Mouse (Mus musculus) midbrain, embryonic 11.5 days (tissue): ENCODE data around the gene Runx2. TPM values are rescaled to one million over a fixed set of nuclear protein-coding genes. Genes with fewer than 3 reads are reported as not detected.

Source experiments
- ATAC-seq: fragments of 200-750 bp; cut with Nextera tagmentation; 2 replicates; pipeline ENCODE4 v1.8.0; 2017; ENCODE audit warnings: moderate TSS enrichment, moderate library complexity; ENCODE audit not compliant: low FRiP score
- DNase-seq: peaks from one replicate; pipeline ENCODE4 v3.0.0; 2015; ENCODE audit warnings: low spot score; ENCODE audit errors: missing footprints
- H3K27ac ChIP-seq: fragments of 300-500 bp; sonication (generic); 2 replicates; pipeline ENCODE4 v1.5.1; 2014; ENCODE audit warnings: low read depth, low read length
- H3K27me3 ChIP-seq: fragments of 300-500 bp; sonication (generic); 2 replicates; pipeline ENCODE4 v1.6.1; 2014; ENCODE audit warnings: mild to moderate bottlenecking, low read length, moderate library complexity, mixed read lengths; ENCODE audit not compliant: control insufficient read depth, insufficient read depth
- H3K36me3 ChIP-seq: fragments of 300-500 bp; sonication (generic); 2 replicates; pipeline ENCODE4 v1.6.1; 2014; ENCODE audit warnings: mild to moderate bottlenecking, low read length, moderate library complexity, mixed read lengths; ENCODE audit not compliant: control insufficient read depth, insufficient read depth
- H3K4me1 ChIP-seq: fragments of 300-500 bp; sonication (generic); 2 replicates; pipeline ENCODE4 v1.6.1; 2014; ENCODE audit warnings: low read length; ENCODE audit not compliant: control insufficient read depth, insufficient read depth
- H3K4me2 ChIP-seq: fragments of 300-500 bp; sonication (generic); 2 replicates; pipeline ENCODE4 v1.6.1; 2014; ENCODE audit warnings: mild to moderate bottlenecking, moderate library complexity
- H3K4me3 ChIP-seq: fragments of 300-500 bp; sonication (generic); 2 replicates; pipeline ENCODE4 v1.5.1; 2014; ENCODE audit warnings: low read depth, low read length
- H3K9ac ChIP-seq: fragments of 300-500 bp; sonication (generic); 2 replicates; pipeline ENCODE4 v1.6.1; 2014; ENCODE audit warnings: low read length
- H3K9me3 ChIP-seq: fragments of 300-500 bp; sonication (generic); 2 replicates; pipeline ENCODE4 v1.6.1; 2016; ENCODE audit warnings: low read length; ENCODE audit not compliant: control insufficient read depth
- WGBS: fragments of 180-500 bp; shearing (Covaris S2); extraction: QIAGEN DNeasy Blood & Tissue Kit; methylation state at CpG from one replicate; pipeline ENCODE4 v1.1.7; 2014; 5-methylcytosine and 5-hydroxymethylcytosine counted together
- polyA plus RNA-seq: library from polyadenylated mRNA; unstranded; fragments of >200 nt; fragmentation: Nextera tagmentation; extraction: Ambion mirVana; gene quantifications from 2 replicates; pipeline ENCODE4 v1.2.1, GENCODE M21; 2014

Gene Runx2
- polyA plus RNA-seq, 1 experiment from 2014 or later: 0.46 TPM

DNA sequence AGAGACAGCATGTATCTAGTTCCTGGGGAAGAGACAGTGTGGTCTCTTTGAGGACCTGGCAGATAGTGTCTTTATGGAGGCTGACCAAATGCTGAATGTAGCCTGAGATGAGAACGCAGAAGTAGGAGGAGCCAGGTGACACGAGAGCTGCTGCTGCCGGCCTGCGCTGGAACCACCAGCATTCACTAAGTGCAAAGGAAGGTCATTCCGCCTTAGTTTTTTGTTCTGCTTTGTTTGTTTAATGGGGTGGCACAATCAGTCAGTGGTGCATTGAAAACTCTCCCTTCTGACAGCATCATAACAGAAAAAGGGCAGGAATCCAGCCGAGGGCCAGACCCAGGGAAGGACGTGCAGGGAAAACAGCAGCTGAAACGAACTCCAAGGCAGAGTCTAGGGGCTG, 165.5 kb downstream of the Runx2 start:
- Histone ChIP-seq H3K9ac (no peak overlapping the region), H3K27me3 (no peaks in the 10 kb centered on the region; the same call in 1 of the 2 replicates), H3K9me3 (no peaks in the 10 kb centered on the region), H3K36me3 (no peaks in the 10 kb centered on the region), H3K4me1 (no peaks in the 10 kb centered on the region), H3K4me3 (no peak overlapping the region), H3K4me2 (no peak overlapping the region), H3K27ac (no peak overlapping the region)
- DNase-seq: no peak
- ATAC-seq: no peak
- 47% methylated on average over 8 of the region's 8 CpGs for WGBS

DNA sequence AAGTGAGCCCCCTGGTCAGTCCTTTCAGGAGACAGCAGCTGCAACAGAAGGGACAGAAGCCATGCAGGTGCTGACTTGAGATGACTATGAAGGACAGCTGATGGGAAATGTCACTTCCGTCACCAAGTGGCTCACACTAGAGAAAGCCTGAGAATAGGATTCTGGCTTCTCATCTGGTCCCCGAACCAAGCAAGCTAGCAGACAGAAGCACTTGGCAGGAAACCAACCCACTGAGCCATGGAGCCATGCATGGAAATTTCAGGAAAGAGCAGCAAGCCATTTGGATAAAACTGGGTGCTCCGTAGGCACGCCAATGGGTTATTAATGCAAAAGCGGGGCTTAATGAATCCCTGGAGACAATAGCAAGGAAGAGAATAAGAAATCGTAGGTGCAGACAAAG, 166.7 kb downstream of the Runx2 start:
- H3K9me3 ChIP-seq: no peaks in the 10 kb centered on the region
- H3K4me2 ChIP-seq: no peak overlapping the region
- H3K4me3 ChIP-seq: no peak overlapping the region
- DNase-seq: no peak
- no peaks in the 10 kb centered on the region for H3K4me1 ChIP-seq
- 88% methylated on average over 6 of the region's 6 CpGs for WGBS
- no peak for ATAC-seq
- H3K27ac ChIP-seq: no peak overlapping the region
- no peaks in the 10 kb centered on the region for H3K36me3 ChIP-seq
- no peak overlapping the region for H3K9ac ChIP-seq
- H3K27me3 ChIP-seq: no peaks in the 10 kb centered on the region

DNA sequence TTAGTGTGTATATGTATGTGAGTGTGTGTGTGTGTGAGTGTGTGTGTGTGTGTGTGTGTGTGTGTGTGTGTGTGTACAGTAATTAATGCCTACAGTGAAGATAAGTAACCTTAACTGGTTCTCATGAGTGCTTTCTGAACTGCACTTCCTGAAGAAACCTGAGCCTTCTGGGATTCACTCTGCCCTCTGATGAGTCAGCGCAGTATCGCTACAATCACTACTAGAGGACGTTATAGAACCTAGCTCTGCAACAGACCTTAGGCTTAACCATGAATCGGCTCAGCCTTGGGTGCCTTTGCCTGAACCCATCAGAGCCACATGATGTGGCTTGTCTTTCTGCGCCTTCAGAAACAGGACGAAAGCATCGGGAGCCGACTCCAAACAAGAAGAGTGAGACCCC, 169.5 kb downstream of the Runx2 start:
- no peak overlapping the region for H3K4me3 ChIP-seq
- DNase-seq: no peak
- WGBS: 91% methylated on average over 8 of the region's 8 CpGs
- no peaks in the 10 kb centered on the region for H3K9me3 ChIP-seq
- no peaks in the 10 kb centered on the region for H3K36me3 ChIP-seq
- H3K4me1 ChIP-seq: no peaks in the 10 kb centered on the region
- no peak overlapping the region for H3K27ac ChIP-seq
- ATAC-seq: no peak
- no peaks in the 10 kb centered on the region for H3K27me3 ChIP-seq
- no peak overlapping the region for H3K9ac ChIP-seq
- no peak overlapping the region for H3K4me2 ChIP-seq

DNA sequence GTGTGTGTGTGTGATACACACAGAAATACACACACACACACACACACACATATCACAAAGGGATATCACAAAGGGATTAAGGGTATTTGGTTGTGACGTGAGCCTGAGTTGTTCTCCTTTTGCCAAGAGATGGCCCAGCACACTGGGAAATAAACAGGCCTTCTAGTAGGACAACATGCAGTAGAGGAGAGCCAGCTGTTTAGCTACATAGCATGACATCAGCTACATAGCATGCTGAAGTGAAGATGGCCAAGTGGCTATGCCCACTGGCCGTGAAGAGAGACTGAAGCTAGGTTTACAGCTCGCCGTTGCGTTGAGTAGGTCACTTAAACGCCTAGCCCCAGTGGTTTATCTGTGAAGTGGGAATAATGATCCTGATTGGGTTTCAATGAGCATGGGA, 171.3 kb downstream of the Runx2 start:
- ATAC-seq (no peak), DNase-seq (no peak)
- no peaks in the 10 kb centered on the region for H3K4me1 ChIP-seq
- H3K27ac ChIP-seq: no peak overlapping the region
- no peak overlapping the region for H3K4me3 ChIP-seq
- H3K36me3 ChIP-seq: no peaks in the 10 kb centered on the region
- no peaks in the 10 kb centered on the region for H3K27me3 ChIP-seq
- H3K9me3 ChIP-seq: no peaks in the 10 kb centered on the region
- no peak overlapping the region for H3K4me2 ChIP-seq
- WGBS: 85% methylated on average over 6 of the region's 6 CpGs
- no peak overlapping the region for H3K9ac ChIP-seq

DNA sequence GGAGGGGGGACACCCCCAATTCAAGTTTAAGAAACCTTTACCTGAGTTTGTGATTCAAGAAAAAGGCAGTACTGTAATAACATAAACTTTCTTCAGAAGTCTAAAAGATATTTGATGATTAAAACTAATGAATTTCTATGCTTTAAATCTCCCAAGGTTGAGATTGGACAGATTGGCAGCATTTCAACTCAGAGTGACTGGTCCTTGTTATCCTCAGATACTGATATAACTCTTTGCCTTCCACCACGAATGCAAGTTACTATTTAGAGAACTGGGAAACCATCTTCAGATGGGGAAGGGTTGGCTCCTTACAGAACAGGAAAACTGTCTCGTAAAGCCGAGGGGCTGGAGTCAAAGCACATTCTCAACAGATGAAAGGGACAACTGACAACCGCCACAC, 172.5 kb downstream of the Runx2 start:
- Histone ChIP-seq H3K4me2 (no peak overlapping the region), H3K9ac (no peak overlapping the region), H3K9me3 (no peaks in the 10 kb centered on the region), H3K4me3 (no peak overlapping the region), H3K4me1 (no peaks in the 10 kb centered on the region), H3K27me3 (no peaks in the 10 kb centered on the region), H3K27ac (no peak overlapping the region), H3K36me3 (no peaks in the 10 kb centered on the region)
- ATAC-seq (no peak), DNase-seq (no peak)
- 84% methylated on average over 4 of the region's 4 CpGs for WGBS

DNA sequence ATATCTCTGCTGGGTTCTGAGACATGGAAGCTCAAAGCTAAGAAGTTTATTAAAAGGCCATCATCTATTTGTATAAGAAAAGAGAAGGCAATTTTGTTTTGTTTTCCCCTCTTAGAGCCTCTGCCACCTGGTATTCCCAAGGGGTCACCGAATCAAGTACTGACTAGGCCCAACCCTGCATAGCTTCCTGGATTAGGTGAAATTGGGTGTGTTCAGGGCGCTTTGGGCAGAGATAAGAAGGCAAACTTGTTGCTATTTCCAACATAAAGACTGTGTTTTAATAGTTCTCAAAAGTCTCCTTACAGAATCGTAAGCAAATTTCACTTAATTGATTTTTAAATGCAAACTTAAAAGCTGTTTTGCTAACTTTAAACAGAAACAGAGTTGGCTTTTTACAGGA, 173.7 kb downstream of the Runx2 start:
- Histone ChIP-seq H3K9me3 (no peaks in the 10 kb centered on the region), H3K36me3 (no peaks in the 10 kb centered on the region), H3K4me2 (no peak overlapping the region), H3K27ac (no peak overlapping the region), H3K9ac (no peak overlapping the region), H3K4me1 (no peaks in the 10 kb centered on the region), H3K4me3 (no peak overlapping the region), H3K27me3 (no peaks in the 10 kb centered on the region)
- WGBS: 83% methylated on average over 3 of the region's 3 CpGs
- ATAC-seq: no peak
- no peak for DNase-seq

DNA sequence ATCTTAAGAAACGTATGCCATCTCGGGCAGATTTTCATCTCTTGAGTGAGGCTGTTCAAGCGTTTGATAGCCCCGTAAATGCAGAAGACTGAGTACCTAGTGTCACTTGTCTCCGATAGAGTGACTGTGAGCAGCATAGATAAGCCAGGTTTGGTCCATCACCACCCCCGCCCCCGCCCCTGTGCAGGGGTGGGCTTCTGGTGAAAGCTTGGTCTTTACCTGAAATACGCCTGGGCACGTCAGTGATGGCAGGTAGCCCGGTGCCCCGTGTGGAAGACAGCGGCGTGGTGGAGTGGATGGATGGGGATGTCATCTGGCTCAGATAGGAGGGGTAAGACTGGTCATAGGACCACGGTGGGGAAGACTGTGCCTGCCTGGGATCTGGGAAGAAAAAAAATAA, 175.2 kb downstream of the Runx2 start:
- ATAC-seq (no peak), DNase-seq (no peak)
- WGBS: 94% methylated on average over 14 of the region's 14 CpGs
- Histone ChIP-seq H3K4me2 (no peak overlapping the region), H3K27me3 (no peaks in the 10 kb centered on the region), H3K9me3 (no peaks in the 10 kb centered on the region), H3K4me1 (no peaks in the 10 kb centered on the region), H3K36me3 (no peaks in the 10 kb centered on the region), H3K9ac (no peak overlapping the region), H3K27ac (no peak overlapping the region), H3K4me3 (no peak overlapping the region)

DNA sequence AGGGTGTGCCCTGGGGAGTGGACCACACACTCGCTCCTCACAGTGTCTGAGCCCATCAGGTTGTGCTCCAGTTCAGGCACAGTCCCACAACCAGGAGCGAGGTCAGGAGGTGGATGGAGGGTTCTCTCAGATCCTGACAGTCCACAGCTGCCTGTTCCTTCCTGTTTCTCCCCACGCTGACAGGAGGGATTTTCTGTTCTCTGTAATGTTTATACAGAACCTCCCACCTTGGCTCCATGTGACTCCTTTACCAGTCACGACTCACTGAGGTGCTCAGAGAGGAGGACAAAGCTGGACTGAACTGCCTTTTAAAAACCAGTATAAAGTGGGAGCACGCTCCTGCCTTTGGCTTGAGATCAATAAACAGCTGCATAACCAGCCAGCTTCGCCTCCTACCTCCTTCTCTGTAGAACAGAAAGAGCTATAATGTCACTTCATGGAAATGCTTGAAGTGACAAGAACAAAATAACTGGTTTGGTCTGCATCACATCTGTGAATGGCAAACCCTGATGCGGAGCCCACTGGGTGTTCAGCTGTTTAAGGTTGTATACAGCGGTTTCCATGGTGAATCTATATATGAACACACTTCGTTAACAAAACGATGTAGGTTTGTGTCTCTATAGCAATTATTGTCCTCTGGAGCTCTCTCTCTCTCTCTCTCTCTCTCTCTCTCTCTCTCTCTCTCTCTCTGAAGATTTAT, 177.3 kb downstream of the Runx2 start:
- Histone ChIP-seq H3K36me3 (no peaks in the 10 kb centered on the region), H3K27me3 (no peaks in the 10 kb centered on the region), H3K4me1 (no peaks in the 10 kb centered on the region), H3K9me3 (no peaks in the 10 kb centered on the region), H3K4me2 (no peak overlapping the region), H3K27ac (no peak overlapping the region), H3K9ac (no peak overlapping the region), H3K4me3 (no peak overlapping the region)
- DNase-seq: no peak
- WGBS: 79% methylated on average over 10 of the region's 10 CpGs
- no peak for ATAC-seq

DNA sequence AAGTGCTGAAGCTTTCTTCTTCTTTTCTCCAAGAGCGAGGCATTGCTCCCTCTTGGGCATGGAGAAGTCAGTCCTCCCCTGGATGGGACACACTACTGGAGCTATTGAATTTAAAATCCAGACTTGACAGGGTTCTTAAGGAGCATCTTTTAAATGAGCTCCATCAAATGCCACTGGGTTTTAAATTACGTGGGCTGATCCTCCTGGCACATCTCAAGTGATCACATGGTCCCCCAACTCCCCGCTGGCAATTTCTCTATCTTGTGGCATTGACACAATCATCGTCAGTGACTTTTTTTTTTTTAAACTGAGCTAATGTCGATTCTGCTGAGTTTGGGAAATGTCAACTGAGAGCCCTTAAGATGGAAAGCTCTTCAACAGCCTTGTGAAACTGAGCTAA, 180.1 kb downstream of the Runx2 start:
- H3K36me3 ChIP-seq: no peaks in the 10 kb centered on the region
- H3K4me3 ChIP-seq: no peak overlapping the region
- no peak overlapping the region for H3K4me2 ChIP-seq
- ATAC-seq (no peak), DNase-seq (no peak)
- H3K9ac ChIP-seq: no peak overlapping the region
- H3K9me3 ChIP-seq: no peaks in the 10 kb centered on the region
- no peaks in the 10 kb centered on the region for H3K27me3 ChIP-seq
- no peaks in the 10 kb centered on the region for H3K4me1 ChIP-seq
- 75% methylated on average over 5 of the region's 5 CpGs for WGBS
- no peak overlapping the region for H3K27ac ChIP-seq
